Mouse (Mus musculus) cerebellum, postnatal 36 days (tissue): ENCODE measurements around the gene Hmgb1.

Source experiments
- DNase-seq, 2 experiments: peaks; one replicate each; pipeline ENCODE4 v3.0.0; 2021 to 2022; ENCODE audit warnings: mixed read lengths in 2 of 2

Gene Hmgb1

GRCm38 (mm10) chr5:149184104-149184843, at the start of gene Hmgb1, which contains the start of gene Uspl1:
Hmgb1 (minus strand) TSS chr5:149184489.
Uspl1 (plus strand) TSS chr5:149184350.
- DNase-seq, result peak; percentile 98 to 99

GRCm38 (mm10) chr5:149229619-149230339, 45.5 kb upstream of the Hmgb1 start:
- DNase-seq, result no peak

DNA sequence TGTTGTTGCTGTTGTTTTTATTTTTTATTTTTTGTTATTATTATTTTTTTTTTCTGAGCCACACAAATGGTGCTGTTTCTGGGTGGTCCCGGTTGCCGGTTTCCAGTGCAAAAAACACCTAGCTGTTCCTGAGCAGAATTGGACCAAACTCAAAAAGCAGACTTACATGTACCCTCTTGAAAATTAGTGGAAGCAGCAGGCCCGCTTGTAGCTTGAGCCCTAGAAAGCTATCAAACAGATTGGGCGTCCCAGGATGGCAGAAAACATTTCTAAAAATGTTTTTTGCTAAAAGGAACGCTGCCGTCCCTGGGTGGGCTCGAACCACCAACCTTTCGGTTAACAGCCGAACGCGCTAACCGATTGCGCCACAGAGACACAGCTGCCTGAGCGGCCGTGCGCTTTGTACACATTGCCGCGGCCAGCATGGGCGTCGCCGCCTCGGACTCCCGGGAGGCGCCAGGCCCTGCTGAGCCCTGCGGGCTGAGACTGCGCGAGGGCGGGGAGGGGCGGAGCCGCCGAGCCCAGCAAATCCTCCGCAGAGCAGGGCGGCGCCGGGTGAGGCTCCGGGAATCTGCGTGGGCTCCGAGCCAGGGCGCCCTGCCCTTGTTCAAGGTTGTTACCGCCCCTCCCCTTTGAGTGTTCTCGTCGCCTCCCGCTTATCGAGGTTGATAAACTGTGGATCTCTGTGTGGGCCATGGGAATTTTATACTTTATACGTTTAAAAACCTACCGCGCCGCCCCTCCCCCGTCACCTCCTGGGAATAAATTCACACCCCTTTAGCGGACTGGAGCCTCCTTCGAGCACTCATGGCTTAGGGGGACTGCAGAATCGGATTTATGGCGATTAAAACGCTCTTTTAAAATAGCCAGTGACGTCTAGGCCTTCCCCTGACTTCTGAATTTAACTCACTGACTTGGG, 44.7 kb upstream of the Hmgb1 start:
- peak; percentile 91 to 94 for DNase-seq

DNA sequence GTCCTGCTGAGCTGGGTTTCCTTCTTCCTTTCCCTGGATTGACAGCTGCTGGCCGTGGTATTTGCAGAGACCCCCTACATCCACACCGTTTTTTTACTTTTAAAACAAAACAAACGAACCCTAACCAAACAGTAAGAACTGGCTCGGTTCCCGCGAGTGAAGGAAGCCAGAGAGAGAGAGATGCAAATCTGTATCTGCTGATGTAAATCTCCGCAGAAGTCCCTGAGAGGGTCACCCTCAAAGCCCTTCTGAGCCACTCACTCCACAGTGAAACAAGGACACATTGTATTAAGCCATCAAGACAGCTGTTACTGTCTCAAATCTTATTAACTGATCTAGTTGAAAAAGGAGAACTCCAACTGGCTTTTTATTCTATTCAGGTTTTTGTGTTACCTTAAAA, 40.4 kb upstream of the Hmgb1 start:
- DNase-seq, result no peak

DNA sequence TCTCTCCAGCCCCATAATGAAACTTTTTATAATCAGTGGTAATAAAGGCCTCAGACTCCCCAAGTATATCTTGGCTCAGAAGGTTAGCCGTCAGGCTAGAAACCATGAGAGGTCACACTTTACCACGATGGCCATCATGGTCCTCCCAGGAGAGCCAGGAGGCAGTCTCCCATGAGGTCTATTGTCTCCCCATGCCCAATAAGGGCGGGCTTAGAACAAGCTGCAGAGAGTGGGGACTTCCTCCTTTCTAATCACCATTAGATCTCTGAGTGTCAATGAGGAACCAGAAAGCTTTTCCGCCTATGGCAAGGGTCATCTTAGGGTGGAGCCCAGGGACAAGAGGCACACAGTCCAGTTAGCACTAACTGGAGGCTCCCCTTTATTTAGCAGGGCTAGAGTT, 37.1 kb upstream of the Hmgb1 start:
- no peak for DNase-seq

GRCm38 (mm10) chr5:149219493-149219892, 35.2 kb upstream of the Hmgb1 start:
- DNase-seq, result no peak

DNA sequence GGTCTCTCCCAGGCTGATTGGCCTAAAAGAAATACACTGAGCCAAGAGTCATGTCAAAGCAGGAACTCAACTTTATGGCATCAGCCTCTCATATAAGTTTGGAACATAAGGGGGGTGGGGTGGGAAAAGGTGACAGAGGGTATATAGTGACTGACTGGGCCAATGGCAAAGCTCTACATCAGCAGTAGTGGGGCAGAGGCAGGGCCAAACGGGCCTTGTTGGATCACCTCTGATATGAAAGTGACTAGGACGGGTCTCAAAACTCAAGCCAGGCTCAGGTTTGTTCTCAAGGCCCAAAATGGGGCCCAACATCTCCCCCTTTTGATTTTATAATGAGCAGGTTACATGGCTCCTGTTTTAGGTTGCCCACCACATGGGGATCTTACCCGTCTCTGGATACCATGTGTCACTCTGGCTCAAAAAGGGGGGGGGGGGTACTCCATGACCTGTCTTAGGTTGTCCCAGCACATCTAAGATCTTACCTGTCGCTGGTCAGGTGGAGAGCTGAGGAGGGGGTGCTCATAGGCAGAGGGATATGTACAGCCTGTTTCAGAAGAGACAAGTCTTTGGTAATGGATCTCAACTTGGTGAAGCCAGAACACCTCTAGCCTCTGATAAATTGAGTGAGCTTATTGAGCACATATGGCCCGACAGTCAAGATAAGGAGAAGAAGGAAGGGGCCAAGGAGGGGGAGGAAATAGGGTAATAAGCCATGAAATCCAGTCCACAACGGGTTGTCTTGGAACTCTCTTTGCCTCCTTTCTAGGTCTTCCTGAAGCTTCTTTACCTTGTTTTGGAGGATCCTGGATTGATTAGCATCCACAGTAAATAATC, 33.5 kb upstream of the Hmgb1 start:
- no peak for DNase-seq

GRCm38 (mm10) chr5:149215540-149215939, 31.3 kb upstream of the Hmgb1 start:
- no peak for DNase-seq

DNA sequence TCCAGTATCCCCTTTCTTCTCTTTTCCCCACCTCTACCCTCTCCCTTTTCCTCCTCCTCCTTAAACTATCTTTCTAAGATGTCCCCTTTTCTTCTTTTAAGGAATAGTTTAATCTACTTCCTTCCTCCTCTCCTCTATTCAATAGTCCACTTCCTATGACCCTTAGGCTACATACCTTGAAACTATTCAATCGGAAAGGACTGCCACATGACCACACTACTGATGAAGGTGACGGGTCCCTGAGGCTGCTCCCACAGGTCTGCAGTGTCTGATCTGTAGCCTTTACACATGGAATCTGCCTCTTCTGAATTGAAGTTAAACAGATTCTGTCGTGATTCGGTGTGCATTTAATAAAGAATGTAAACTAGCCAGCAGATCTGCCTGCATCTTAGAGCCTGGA, 28.5 kb upstream of the Hmgb1 start:
- no peak for DNase-seq

- no peak for DNase-seq
Measured at GRCm38 (mm10) chr5:149211041-149211440, 26.8 kb upstream of the Hmgb1 start.

- DNase-seq, result no peak
Measured at GRCm38 (mm10) chr5:149209328-149209727, 25.0 kb upstream of the Hmgb1 start.

DNA sequence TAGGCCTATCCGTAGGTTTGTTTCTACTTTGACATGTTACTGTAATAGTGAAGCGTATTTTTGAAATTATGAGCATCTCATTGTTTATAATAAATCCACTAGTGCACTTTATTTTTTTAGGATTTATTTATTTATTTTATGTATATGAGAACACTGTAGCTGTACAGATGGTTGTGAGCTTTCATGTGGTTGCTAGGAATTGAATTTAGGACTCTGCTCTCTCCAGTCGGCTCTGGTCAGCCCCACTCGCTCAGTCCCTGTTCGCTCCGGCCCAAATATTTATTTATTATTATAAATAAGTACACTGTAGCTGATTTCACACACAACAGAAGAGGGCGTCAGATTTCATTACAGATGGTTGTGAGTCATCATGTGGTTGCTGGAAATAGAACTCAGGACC, 24.5 kb upstream of the Hmgb1 start:
- no peak for DNase-seq

- no peak for DNase-seq
Measured at GRCm38 (mm10) chr5:149207661-149208060, 23.4 kb upstream of the Hmgb1 start.

DNA sequence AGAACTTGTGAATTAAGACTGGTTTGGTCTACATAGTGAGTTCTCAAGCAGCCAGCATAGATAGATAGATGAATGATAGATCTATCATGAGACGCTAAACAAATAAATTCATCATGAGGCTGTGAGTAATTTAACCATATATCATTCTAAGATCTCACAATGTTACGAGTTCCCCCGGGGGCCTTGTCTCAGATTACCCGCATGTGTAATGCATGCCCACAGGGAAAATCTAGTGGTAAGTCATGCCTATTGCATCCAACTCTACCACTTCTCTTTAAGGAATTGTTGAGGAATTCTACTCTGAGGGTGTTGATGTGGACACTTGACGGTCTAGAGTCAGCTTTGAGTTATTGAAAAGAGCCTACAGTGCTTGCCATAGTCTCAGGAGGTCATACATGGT, 22.0 kb upstream of the Hmgb1 start:
- no peak for DNase-seq

DNA sequence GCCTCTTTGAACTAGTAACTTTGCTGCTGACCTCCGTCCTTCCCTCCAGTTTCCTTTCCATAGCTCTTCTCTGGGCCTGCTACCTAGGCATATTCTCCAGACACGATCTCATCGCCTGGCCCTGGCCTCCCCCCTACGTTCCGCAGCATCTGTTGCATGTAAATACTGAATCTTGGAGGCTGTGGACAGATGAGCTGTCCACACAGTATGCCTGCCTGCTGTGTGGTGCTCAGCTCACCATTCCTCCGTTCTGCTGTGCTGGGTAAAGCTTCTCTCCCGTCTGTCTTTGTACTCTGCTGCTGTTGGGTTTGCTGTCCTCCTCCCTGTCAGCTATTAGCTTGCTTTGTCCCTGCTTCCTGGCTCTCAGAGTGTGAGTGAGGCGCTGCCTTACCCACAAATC, 21.0 kb upstream of the Hmgb1 start:
- no peak for DNase-seq

DNA sequence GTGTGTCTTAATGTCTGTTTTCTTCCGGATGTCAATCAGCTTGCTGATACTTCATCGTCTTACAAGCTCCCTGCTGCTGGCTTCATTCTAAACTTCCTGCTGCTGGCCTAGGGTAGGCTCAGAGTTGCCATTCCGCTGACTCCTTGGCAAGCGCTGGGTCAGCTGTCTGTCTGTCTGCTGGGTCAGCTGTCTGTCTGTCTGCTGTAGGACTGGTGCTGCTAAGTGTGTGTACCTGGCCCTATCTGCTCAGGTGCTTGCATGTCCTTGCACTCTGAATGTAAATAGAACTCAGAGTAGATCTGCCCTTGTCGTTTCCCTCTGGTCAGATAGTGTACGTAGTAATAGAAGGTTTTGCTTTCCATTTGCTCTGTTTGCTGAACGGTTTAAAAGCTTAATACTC, 20.5 kb upstream of the Hmgb1 start:
- DNase-seq, result no peak

- no peak for DNase-seq
Measured at GRCm38 (mm10) chr5:149203796-149204375, 19.6 kb upstream of the Hmgb1 start.

- DNase-seq, result no peak
Measured at GRCm38 (mm10) chr5:149202941-149203340, 18.7 kb upstream of the Hmgb1 start.

DNA sequence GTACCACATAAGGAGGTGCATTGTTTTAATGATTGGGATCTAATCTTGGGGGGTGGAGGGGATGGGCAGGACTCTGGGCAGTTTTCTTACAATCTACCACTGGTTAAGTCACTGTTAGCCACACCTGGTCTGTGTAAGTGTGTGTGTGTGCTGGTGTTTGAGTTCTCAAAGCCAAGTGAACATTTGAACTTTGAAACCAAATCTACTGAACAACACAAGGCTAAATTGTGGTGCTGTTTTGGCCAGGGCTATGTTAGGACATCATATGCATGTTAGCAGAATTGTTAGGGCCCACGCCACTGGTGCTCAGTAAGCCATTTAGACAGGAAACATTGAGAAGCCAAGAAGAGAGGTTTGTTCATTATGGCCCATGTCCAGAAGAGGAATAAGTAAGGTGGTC, 14.5 kb upstream of the Hmgb1 start:
- no peak for DNase-seq

DNA sequence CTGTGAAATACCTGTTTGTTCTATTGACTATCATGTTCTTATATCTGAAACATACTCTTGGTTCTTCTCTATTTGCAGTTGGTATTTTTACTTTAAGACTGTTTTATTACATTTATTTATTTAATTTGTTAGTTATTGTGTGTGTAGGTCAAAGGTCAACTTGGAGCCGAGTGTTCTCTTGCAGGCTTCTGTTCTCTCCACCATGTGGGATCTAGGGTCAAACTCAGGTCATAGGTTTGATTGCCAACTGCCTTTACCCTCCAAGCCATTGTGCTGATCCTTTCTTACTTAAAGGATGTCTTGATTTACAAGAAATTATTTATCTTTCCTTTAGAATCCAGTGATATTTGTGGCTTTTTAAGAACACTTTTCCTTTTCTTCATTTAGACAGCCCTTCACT, 12.3 kb upstream of the Hmgb1 start:
- no peak for DNase-seq

DNA sequence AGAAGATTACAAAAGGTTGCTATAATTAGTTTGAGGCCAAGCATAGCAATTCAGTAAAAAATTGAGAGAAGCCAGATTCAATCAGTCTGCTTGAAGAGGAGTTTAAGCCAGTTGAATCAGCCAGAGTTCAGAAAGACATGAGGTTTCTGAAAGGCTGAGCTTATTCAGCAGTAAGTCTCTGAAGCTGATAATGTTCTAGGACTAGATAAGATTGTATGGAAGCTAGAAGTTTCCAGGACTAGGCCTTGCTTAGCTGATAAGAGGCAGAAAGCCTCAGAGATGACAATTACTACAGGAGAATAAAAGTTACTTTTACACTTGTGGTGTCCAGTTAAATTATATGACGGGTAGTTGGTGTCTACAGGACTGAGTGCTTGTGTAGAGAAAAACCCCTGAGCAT, 5.9 kb upstream of the Hmgb1 start:
- no peak for DNase-seq

GRCm38 (mm10) chr5:149185806-149186205, 1.5 kb upstream of the Hmgb1 start:
- DNase-seq, result no peak
